Mouse (Mus musculus) myocyte (in vitro differentiated cells): ENCODE data around the gene Spef1. TPM values are rescaled to one million over a fixed set of nuclear protein-coding genes. Genes with fewer than 3 reads are reported as not detected.

Experiments
- H3K27me3 ChIP-seq: one replicate; pipeline ENCODE4 v1.6.1; 2011; ENCODE audit not compliant: control insufficient read depth, insufficient read depth, insufficient read length
- H3K36me3 ChIP-seq: one replicate; pipeline ENCODE4 v1.6.1; 2011; ENCODE audit not compliant: control insufficient read depth, insufficient read depth
- H3K4me2 ChIP-seq: one replicate; pipeline ENCODE4 v1.6.1; 2011; ENCODE audit warnings: low read depth, control low read depth
- H3K4me3 ChIP-seq: one replicate; pipeline ENCODE4 v1.5.1; 2011; ENCODE audit warnings: mild to moderate bottlenecking, control low read depth, moderate library complexity
- H3K79me2 ChIP-seq: one replicate; pipeline ENCODE4 v1.6.1; 2011; ENCODE audit not compliant: control insufficient read depth, insufficient read depth
- H3ac ChIP-seq: one replicate; pipeline ENCODE4 v1.6.1; 2011; ENCODE audit not compliant: control insufficient read depth, insufficient read length
- CEBPB ChIP-seq: IDR thresholded peaks from 2 replicates; pipeline ENCODE4 v1.6.1; 2011; ENCODE audit warnings: mild to moderate bottlenecking, moderate library complexity; ENCODE audit not compliant: poor library complexity, insufficient read depth, severe bottlenecking
- E2F4 ChIP-seq: IDR thresholded peaks from one replicate; pipeline ENCODE4 v1.6.1; 2011; ENCODE audit warnings: mild to moderate bottlenecking, control low read depth, moderate library complexity; ENCODE audit not compliant: insufficient read depth
- MAX ChIP-seq: IDR thresholded peaks from one replicate; pipeline ENCODE4 v1.6.1; 2011; ENCODE audit warnings: low read depth, mild to moderate bottlenecking, control low read depth
- MYOD1 ChIP-seq, 3 experiments: IDR thresholded peaks; one replicate each; pipeline ENCODE4 v1.6.1; 2011; ENCODE audit warnings: control low read depth in 2 of 3, low read depth in 2 of 3, mild to moderate bottlenecking in 2 of 3, moderate library complexity in 1 of 3; ENCODE audit not compliant: insufficient read length in 2 of 3, control insufficient read depth in 1 of 3
- MYOG ChIP-seq, 3 experiments: IDR thresholded peaks; one replicate each; pipeline ENCODE4 v1.6.1; 2011; ENCODE audit warnings: control low read depth in 2 of 3, low read depth in 2 of 3, mild to moderate bottlenecking in 2 of 3; ENCODE audit not compliant: insufficient read length in 2 of 3, control insufficient read depth in 1 of 3, insufficient read depth in 1 of 3
- POLR2A ChIP-seq: IDR thresholded peaks from one replicate; pipeline ENCODE4 v1.6.1; 2011; ENCODE audit warnings: low read depth, mild to moderate bottlenecking, control low read depth, moderate library complexity; ENCODE audit not compliant: insufficient read length
- POLR2AphosphoS2 ChIP-seq: IDR thresholded peaks from one replicate; pipeline ENCODE4 v1.6.1; 2011; ENCODE audit warnings: low read depth, control low read depth; ENCODE audit not compliant: insufficient read length
- REST ChIP-seq: IDR thresholded peaks from one replicate; pipeline ENCODE4 v1.6.1; 2011; ENCODE audit warnings: mild to moderate bottlenecking, control low read depth, moderate library complexity; ENCODE audit not compliant: insufficient read depth, insufficient read length
- SRF ChIP-seq: IDR thresholded peaks from one replicate; pipeline ENCODE4 v1.6.1; 2011; ENCODE audit warnings: low read depth; ENCODE audit not compliant: control insufficient read depth, insufficient read length
- TCF12 ChIP-seq: IDR thresholded peaks from one replicate; pipeline ENCODE4 v1.6.1; 2011; ENCODE audit warnings: mild to moderate bottlenecking, control low read depth; ENCODE audit not compliant: poor library complexity, insufficient read depth, severe bottlenecking
- TCF3 ChIP-seq: IDR thresholded peaks from one replicate; pipeline ENCODE4 v1.6.1; 2011; ENCODE audit warnings: low read depth, control low read depth; ENCODE audit not compliant: insufficient read length
- USF1 ChIP-seq: IDR thresholded peaks from one replicate; pipeline ENCODE4 v1.6.1; 2011; ENCODE audit warnings: low read depth, mild to moderate bottlenecking, control low read depth, moderate library complexity
- polyA plus RNA-seq: library from polyadenylated mRNA; unstranded; fragments of >200 nt; fragmentation: generic; extraction: Trizol; gene quantifications from one replicate; pipeline ENCODE4 v1.2.1, GENCODE M21; 2012; ENCODE audit warnings: missing spikeins

Gene Spef1
- polyA plus RNA-seq, 1 experiment, result 9.4 TPM

DNA sequence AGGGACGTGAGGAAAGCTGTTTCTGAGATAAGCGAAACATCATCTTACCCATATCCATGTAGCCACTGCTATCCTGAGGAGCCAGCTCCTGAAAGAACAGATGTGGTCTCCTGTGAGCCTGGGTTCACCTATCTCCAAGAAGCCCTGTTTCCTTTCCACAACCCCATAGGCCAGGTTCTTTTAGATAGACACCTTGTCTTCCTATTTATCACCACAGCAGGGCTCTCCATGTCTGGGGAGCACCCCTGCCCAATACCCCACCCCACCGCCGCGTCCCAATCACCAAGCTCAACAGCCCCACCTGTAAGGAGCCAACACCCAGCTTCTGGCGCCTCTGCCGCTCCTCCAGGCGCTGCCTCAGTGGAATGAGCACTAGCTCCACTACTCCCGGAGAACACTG, 14.8 kb downstream of the Spef1 start:
- Histone ChIP-seq H3K79me2 (peaks cover 8% of the 10 kb centered on the region), H3K27me3 (no peaks in the 10 kb centered on the region), H3K4me2 (no peak overlapping the region)

DNA sequence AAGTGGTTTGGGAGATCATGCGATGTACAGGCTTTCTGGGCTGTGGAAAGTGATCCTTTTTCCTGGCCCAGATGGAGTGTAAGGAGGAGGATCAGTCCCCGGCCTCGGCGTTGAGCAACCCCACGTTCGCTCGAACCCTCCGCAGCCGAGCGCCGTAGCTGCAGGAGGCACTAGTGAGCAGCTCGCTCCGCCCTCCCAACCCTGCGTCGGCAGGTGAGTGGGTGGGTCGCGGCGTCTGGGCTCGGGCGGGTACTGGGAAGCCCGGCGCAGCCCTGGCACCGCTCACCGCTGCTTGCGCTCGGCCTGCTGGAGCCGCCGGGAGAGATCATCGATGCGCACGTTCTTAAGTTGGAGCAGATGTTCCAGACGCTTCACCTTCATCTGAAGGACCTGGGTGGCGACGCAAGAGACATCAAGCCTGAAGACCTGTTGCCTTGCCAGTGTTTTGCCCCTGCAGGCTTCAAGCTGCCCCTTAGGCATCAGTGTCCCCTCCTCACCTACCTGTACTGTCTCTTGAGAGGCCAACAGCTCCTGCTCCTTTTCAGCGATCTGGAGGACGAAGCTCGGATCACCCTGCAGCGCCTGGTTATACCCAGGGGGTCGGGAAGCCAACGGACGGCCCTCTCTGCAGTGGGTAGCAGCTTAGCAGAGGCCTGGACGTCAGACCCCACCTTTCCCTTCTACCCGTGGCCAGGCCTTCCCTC, 15.5 kb downstream of the Spef1 start:
- Histone ChIP-seq H3K36me3 (no peaks in the 10 kb centered on the region), H3K79me2 (peaks cover under 1% of the 10 kb centered on the region), H3K27me3 (no peaks in the 10 kb centered on the region), H3K4me2 (no peak overlapping the region), H3K4me3 (no peak overlapping the region), H3ac (no peak overlapping the region)
- TF ChIP-seq TCF12 (no peak), POLR2A (no peak), SRF (no peak), MYOG (IDR thresholded peaks at IDR 0.05; ENCODE audit: control insufficient read depth in 1 of 3, insufficient read depth in 1 of 3, insufficient read length in 2 of 3, low read depth in 2 of 3) (no peak), MYOD1 (IDR thresholded peaks at IDR 0.05; ENCODE audit: control insufficient read depth in 1 of 3, insufficient read length in 2 of 3, low read depth in 2 of 3) (no peak), MAX (no peak), REST (no peak), POLR2AphosphoS2 (no peak), CEBPB (no peak), E2F4 (no peak), TCF3 (no peak), USF1 (no peak)

More for the DNA sequence above, 14.8 kb downstream of the Spef1 start:
- no peaks in the 10 kb centered on the region for H3K36me3 ChIP-seq
- H3K4me3 ChIP-seq, result no peak overlapping the region
- TF ChIP-seq SRF, result no peak
- TF ChIP-seq USF1, result no peak
- TF ChIP-seq MYOD1 (IDR thresholded peaks at IDR 0.05; ENCODE audit: control insufficient read depth in 1 of 3, insufficient read length in 2 of 3, low read depth in 2 of 3), result no peak
- TF ChIP-seq TCF12, result no peak
- no peak for TF ChIP-seq CEBPB
- no peak for TF ChIP-seq MAX
- TF ChIP-seq POLR2A, result no peak
- TF ChIP-seq MYOG (IDR thresholded peaks at IDR 0.05; ENCODE audit: control insufficient read depth in 1 of 3, insufficient read depth in 1 of 3, insufficient read length in 2 of 3, low read depth in 2 of 3), result no peak
- TF ChIP-seq REST, result no peak
- no peak for TF ChIP-seq E2F4
- no peak for TF ChIP-seq TCF3
- TF ChIP-seq POLR2AphosphoS2, result no peak
- H3ac ChIP-seq, result no peak overlapping the region

DNA sequence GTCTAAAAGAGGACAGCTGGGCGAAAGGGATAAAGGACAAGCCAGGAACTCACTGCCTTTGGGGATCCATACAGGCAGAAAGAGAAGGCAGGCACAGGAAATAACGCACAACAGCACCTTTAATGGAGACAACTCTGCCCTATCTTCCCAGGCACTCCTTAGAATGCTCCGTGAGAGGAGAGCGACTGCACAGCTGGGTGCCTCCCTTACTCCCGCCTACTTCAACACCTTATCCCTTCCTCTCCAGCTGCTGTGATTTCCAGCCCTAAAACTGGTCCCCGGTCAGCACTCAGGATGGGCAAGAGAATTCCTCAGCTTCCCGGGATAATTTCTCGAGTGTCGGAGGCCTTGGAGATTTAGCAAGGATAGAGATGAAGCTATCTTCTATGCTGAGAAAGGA, 16.1 kb downstream of the Spef1 start:
- Histone ChIP-seq H3ac (no peak overlapping the region), H3K4me3 (no peak overlapping the region), H3K36me3 (no peaks in the 10 kb centered on the region), H3K4me2 (no peak overlapping the region), H3K27me3 (no peaks in the 10 kb centered on the region), H3K79me2 (no peaks in the 10 kb centered on the region)
- TF ChIP-seq E2F4 (no peak), POLR2AphosphoS2 (no peak), POLR2A (no peak), REST (no peak), CEBPB (no peak), TCF12 (no peak), MYOG (IDR thresholded peaks at IDR 0.05; ENCODE audit: control insufficient read depth in 1 of 3, insufficient read depth in 1 of 3, insufficient read length in 2 of 3, low read depth in 2 of 3) (no peak), SRF (no peak), MAX (no peak), TCF3 (no peak)

DNA sequence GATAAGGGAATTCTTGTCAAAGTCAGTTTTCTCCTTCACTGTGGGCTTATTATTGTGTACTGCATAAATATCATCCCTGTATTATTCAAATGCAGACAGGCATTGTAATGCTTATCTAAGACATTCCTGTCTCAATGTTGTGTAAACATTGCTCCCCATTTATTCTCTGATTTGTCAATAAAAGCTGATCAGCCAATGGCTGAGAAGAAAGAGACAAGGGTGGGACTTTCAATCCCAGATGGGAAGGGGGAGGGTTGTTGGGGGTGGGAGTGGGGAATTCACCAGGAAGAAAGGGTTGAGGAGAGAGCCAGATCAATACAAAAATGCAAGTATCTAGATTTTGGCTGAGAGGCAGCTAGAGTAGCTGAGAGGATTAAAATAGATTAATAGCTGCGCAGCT, 18.2 kb downstream of the Spef1 start:
- Histone ChIP-seq H3K36me3 (no peaks in the 10 kb centered on the region), H3K79me2 (no peaks in the 10 kb centered on the region), H3K4me3 (no peak overlapping the region), H3K27me3 (no peaks in the 10 kb centered on the region), H3ac (no peak overlapping the region), H3K4me2 (no peak overlapping the region)
- TF ChIP-seq SRF, result no peak
- TF ChIP-seq MYOG (IDR thresholded peaks at IDR 0.05; ENCODE audit: control insufficient read depth in 1 of 3, insufficient read depth in 1 of 3, insufficient read length in 2 of 3, low read depth in 2 of 3), result no peak
- TF ChIP-seq TCF12, result no peak

DNA sequence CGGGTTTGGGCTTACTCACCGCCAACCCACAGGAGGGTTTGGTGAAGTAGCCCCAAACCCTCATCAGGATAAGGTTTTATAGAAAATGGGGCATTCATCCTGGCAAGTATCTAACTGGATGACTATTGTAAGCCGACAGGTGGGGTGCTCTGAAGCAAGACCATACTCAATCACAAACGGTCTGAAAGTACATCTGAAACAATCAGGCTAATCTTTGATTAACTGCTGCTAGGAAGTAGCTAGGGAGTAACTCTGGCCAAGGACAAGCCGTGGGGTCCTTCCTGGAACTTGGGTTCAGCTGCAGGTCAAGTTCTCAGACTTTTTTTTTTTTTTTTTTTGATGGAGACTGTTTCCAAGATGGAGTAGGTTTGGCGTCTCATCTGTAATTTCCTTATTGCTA, 19.1 kb downstream of the Spef1 start:
- Histone ChIP-seq H3K36me3 (no peaks in the 10 kb centered on the region), H3K79me2 (no peaks in the 10 kb centered on the region), H3ac (no peak overlapping the region), H3K27me3 (no peaks in the 10 kb centered on the region), H3K4me3 (no peak overlapping the region), H3K4me2 (no peak overlapping the region)
- no peak for TF ChIP-seq REST
- TF ChIP-seq MYOD1 (IDR thresholded peaks at IDR 0.05; ENCODE audit: control insufficient read depth in 1 of 3, insufficient read length in 2 of 3, low read depth in 2 of 3), result no peak
- TF ChIP-seq POLR2A, result no peak
- no peak for TF ChIP-seq E2F4
- TF ChIP-seq MAX, result no peak
- TF ChIP-seq TCF3, result no peak
- no peak for TF ChIP-seq TCF12
- no peak for TF ChIP-seq MYOG (IDR thresholded peaks at IDR 0.05; ENCODE audit: control insufficient read depth in 1 of 3, insufficient read depth in 1 of 3, insufficient read length in 2 of 3, low read depth in 2 of 3)
- TF ChIP-seq SRF, result no peak
- TF ChIP-seq USF1, result no peak
- TF ChIP-seq CEBPB, result no peak
- no peak for TF ChIP-seq POLR2AphosphoS2
